Mouse (Mus musculus): ENCODE results near the gene E330034G19Rik.
"Not testable (repeated sequence)": the region's sequence is repeated elsewhere in the genome, so short reads cannot be mapped to it uniquely, and the experiment has no call there.

E330034G19Rik gene

GRCm38 (mm10) chr14:24307146-24307545 is 14.1 kb downstream of the E330034G19Rik start:
- in situ Hi-C loops (cut with MboI; ENCODE audit: unreplicated experiment in 2 of 2): loop anchor here (10.0 to 25.0 kb wide), 2 partner anchors 1380 to 1388 kb away; partner anchors contain the start of gene Ppif (in 2 of the 2)

- in situ Hi-C loops (cut with MboI; ENCODE audit: unreplicated experiment in 2 of 2): loop anchor here in 1 of 2 experiments (25.0 kb wide), 1 partner anchor 1376 kb away; the partner anchor contains the start of gene Ppif
These were observed 18.1 kb downstream of the E330034G19Rik start for GRCm38 (mm10) chr14:24311110-24311509.

GRCm38 (mm10) chr14:24347007-24347406 is 54.0 kb downstream of the E330034G19Rik start:
- in situ Hi-C loops (cut with MboI; ENCODE audit: unreplicated experiment in 2 of 2): not testable (repeated sequence)

GRCm38 (mm10) chr14:24358295-24358951 is 65.4 kb downstream of the E330034G19Rik start:
- in situ Hi-C loops (cut with MboI; ENCODE audit: unreplicated experiment in 2 of 2): no loop called here

Data from v-Abl transformed pro-B cells (cell line).